Mouse (Mus musculus): ENCODE data around the gene Ralb.

Gene Ralb

GRCm38 (mm10) chr1:119451417-119451816, 53.2 kb downstream of the Ralb start:
- no peak for DNase-seq (ENCODE audit: low read depth, low spot score)

GRCm38 (mm10) chr1:119450651-119451345, 53.8 kb downstream of the Ralb start:
- no peak for DNase-seq (ENCODE audit: low read depth, low spot score)

- DNase-seq (ENCODE audit: low read depth, low spot score): no peak
These were observed 57.8 kb downstream of the Ralb start for GRCm38 (mm10) chr1:119446753-119447283.

GRCm38 (mm10) chr1:119443591-119444350, 60.8 kb downstream of the Ralb start:
- peak; percentile 60 for DNase-seq (ENCODE audit: low read depth, low spot score)

- DNase-seq (ENCODE audit: low read depth, low spot score): peak; percentile 56
These were observed 61.7 kb downstream of the Ralb start for GRCm38 (mm10) chr1:119442901-119443300.

- DNase-seq (ENCODE audit: low read depth, low spot score): no peak
These were observed 66.4 kb downstream of the Ralb start for GRCm38 (mm10) chr1:119438105-119438637.

- DNase-seq (ENCODE audit: low read depth, low spot score): no peak
These were observed 67.2 kb downstream of the Ralb start for GRCm38 (mm10) chr1:119437401-119437800.

- no peak for DNase-seq (ENCODE audit: low read depth, low spot score)
These were observed 80.3 kb downstream of the Ralb start for GRCm38 (mm10) chr1:119424141-119424860.

- peak; percentile 92 for DNase-seq (ENCODE audit: low read depth, low spot score)
These were observed 81.1 kb downstream of the Ralb start for GRCm38 (mm10) chr1:119423510-119423909.

GRCm38 (mm10) chr1:119422460-119423015, 82.1 kb downstream of the Ralb start:
- peak; percentile 30 for DNase-seq (ENCODE audit: low read depth, low spot score)

GRCm38 (mm10) chr1:119421576-119422421, 82.8 kb downstream of the Ralb start, which contains the start of gene Inhbb:
Inhbb (minus strand) TSS chr1:119422248.
- peak; percentile 74 for DNase-seq (ENCODE audit: low read depth, low spot score)

- DNase-seq (ENCODE audit: low read depth, low spot score): no peak
These were observed 83.5 kb downstream of the Ralb start for GRCm38 (mm10) chr1:119420984-119421575.

Measured in R1 (cell line).